Mouse (Mus musculus) lung, postnatal 36 days (tissue): ENCODE data around the gene Timm22.
A peak's percentile ranks its signal among the peaks of the same experiment; 100 is the strongest.

ENCODE experiments used
- DNase-seq: peaks from one replicate; pipeline ENCODE4 v3.0.0; 2022; ENCODE audit warnings: mixed read lengths

Timm22 gene

GRCm38 (mm10) chr11:76406702-76407583 is at the start of gene Timm22:
Gene Timm22 (plus strand): TSS chr11:76406952.
- peak; percentile 99 for DNase-seq

GRCm38 (mm10) chr11:76357464-76357863 is 49.3 kb upstream of the Timm22 start:
- no peak for DNase-seq

GRCm38 (mm10) chr11:76358628-76359320 is 48.0 kb upstream of the Timm22 start:
- DNase-seq: peak; percentile 30

GRCm38 (mm10) chr11:76360255-76360654 is 46.5 kb upstream of the Timm22 start:
- DNase-seq: no peak

GRCm38 (mm10) chr11:76361422-76361821 is 45.3 kb upstream of the Timm22 start:
- DNase-seq: no peak

GRCm38 (mm10) chr11:76363178-76363577 is 43.6 kb upstream of the Timm22 start:
- DNase-seq: no peak

GRCm38 (mm10) chr11:76363636-76364035 is 43.1 kb upstream of the Timm22 start:
- DNase-seq: no peak

- no peak for DNase-seq
These were observed 42.7 kb upstream of the Timm22 start for GRCm38 (mm10) chr11:76364038-76364437.

- no peak for DNase-seq
These were observed 40.0 kb upstream of the Timm22 start for GRCm38 (mm10) chr11:76366720-76367119.

GRCm38 (mm10) chr11:76370491-76370890 is 36.3 kb upstream of the Timm22 start:
- DNase-seq: no peak

- peak; percentile 31 for DNase-seq
These were observed 34.6 kb upstream of the Timm22 start for GRCm38 (mm10) chr11:76372120-76372519.

- DNase-seq: no peak
These were observed 34.2 kb upstream of the Timm22 start for GRCm38 (mm10) chr11:76372534-76372933.

- peak; percentile 79 for DNase-seq
These were observed 32.1 kb upstream of the Timm22 start for GRCm38 (mm10) chr11:76374491-76375185.

GRCm38 (mm10) chr11:76376425-76376824 is 30.3 kb upstream of the Timm22 start:
- no peak for DNase-seq

GRCm38 (mm10) chr11:76379921-76380544 is 26.7 kb upstream of the Timm22 start:
- peak; percentile 76 for DNase-seq

- no peak for DNase-seq
These were observed 25.4 kb upstream of the Timm22 start for GRCm38 (mm10) chr11:76381201-76381885.

GRCm38 (mm10) chr11:76382711-76383324 is 23.9 kb upstream of the Timm22 start:
- no peak for DNase-seq

- DNase-seq: no peak
These were observed 22.4 kb upstream of the Timm22 start for GRCm38 (mm10) chr11:76384307-76384706.

- no peak for DNase-seq
These were observed 21.7 kb upstream of the Timm22 start for GRCm38 (mm10) chr11:76385017-76385416.

GRCm38 (mm10) chr11:76385746-76386145 is 21.0 kb upstream of the Timm22 start:
- no peak for DNase-seq

- DNase-seq: no peak
These were observed 19.7 kb upstream of the Timm22 start for GRCm38 (mm10) chr11:76387097-76387496.

- DNase-seq: no peak
These were observed 18.0 kb upstream of the Timm22 start for GRCm38 (mm10) chr11:76388711-76389110.
